Mouse (Mus musculus): Measurements from ENCODE around the gene Gm3002.
"Not testable (repeated sequence)": the region's sequence is repeated elsewhere in the genome, so short reads cannot be mapped to it uniquely, and the experiment has no call there.

The Gm3002 gene

DNA sequence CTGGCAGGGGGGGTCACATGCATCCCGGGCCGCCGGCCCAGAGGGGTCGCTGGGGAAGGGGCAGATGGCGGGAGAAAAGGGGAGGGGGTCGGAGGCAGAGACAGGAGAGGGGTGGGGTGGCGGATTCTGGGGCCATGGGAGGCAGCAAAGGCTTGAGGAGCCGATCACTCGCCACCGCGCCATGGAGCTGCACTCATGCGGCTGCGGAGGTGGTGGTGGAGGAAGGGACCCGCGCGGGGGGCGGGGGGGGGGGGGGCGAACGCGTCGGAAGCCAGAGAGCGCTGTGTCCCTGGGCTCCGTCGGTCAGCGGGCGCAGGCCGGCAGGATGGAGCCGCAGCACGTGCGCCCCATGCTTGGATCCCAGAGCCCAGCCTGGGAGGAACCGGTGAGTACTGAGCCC is at the start of gene Gm3002:
Gene Gm3002 (plus strand): TSS at position 301 of the 400 bp plus-strand sequence.
- not testable (repeated sequence) for DNase-seq (ENCODE audit: low spot score in 2 of 2)

DNA sequence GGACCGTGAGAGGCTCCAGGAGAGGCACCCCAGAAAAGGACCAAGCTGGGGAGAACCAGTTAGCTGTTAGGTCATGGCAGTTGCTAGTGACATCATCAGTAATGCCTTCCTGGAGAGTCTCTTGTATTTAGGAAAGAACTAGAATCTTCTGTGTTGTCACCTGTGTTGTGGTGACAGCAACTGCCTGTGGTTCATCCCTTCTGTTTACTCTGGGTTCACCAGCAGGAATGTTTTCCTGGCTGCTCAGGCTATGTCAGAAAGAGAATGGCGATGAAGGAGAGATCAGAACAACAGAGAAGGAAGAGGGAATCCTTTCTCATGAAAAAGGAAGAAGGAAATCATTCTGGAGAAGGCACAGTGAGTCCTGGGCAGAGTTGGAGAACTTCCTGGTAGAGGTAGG is 36.1 kb downstream of the Gm3002 start, which contains the start of gene Gm3033:
Gene Gm3033 (plus strand): TSS at position 301 of the 400 bp plus-strand sequence.
- DNase-seq (ENCODE audit: low spot score in 2 of 2) = not testable (repeated sequence)

DNA sequence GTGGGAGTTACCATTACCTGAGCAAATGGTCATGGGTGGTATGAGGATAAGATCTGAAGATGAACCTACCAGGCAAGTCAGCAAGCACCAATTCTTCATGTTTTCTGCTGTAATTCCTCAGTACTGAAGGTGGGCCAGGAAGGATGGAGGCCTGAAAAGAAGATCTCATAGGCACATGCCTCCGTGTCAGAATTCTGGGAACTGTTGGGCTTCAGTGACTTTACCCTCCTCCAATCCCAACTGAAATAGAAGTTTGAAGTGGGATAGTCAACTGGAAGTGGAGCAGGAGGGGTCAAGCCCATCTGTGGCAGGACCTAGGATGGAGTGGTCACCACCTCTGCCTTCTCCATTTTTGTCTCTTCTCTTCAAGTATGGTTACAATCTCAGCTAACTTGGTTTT is 74.0 kb downstream of the Gm3002 start, which contains the start of gene Gm2916:
Gene Gm2916 (plus strand): TSS at position 301 of the 400 bp plus-strand sequence.
- not testable (repeated sequence) for DNase-seq (ENCODE audit: low spot score in 2 of 2)

DNA sequence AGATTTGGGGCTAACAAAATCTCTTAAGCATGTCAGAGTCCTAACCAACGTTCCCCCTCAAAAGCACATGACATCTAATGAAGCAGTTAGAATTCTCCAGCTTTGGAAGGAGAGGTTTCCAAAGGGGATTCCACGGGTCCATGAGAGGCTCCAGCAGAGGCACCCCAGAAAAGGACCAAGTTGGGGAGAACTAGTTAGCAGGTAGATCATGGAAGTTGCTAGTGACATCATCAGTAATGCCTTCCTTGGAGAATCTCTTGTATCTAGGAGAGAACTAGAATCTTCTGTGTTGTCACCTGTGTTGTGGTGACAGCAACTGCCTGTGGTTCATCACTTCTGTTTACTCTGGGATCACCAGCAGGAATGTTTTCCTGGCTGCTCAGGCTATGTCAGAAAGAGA is 121.6 kb downstream of the Gm3002 start, which contains the start of gene Gm3029:
Gene Gm3029 (plus strand): TSS at position 301 of the 400 bp plus-strand sequence.
- DNase-seq (ENCODE audit: low spot score in 2 of 2) = not testable (repeated sequence)

DNA sequence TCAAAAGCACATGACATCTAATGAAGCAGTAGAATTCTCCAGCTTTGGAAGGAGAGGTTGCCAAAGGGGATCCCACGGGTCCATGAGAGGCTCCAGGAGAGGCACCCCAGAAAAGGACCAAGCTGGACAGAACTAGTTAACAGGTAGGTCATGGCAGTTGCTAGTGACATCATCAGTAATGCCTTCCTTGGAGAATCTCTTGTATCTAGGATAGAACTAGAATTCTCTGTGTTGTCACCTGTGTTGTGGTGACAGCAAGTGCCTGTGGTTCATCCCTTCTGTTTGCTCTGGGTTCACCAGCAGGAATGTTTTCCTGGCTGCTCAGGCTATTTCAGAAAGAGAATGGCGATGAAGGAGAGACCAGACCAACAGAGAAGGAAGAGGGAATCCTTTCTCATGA is 153.4 kb downstream of the Gm3002 start, which contains the start of gene Gm3095:
Gene Gm3095 (plus strand): TSS at position 301 of the 400 bp plus-strand sequence.
- DNase-seq (ENCODE audit: low spot score in 2 of 2) = not testable (repeated sequence)

DNA sequence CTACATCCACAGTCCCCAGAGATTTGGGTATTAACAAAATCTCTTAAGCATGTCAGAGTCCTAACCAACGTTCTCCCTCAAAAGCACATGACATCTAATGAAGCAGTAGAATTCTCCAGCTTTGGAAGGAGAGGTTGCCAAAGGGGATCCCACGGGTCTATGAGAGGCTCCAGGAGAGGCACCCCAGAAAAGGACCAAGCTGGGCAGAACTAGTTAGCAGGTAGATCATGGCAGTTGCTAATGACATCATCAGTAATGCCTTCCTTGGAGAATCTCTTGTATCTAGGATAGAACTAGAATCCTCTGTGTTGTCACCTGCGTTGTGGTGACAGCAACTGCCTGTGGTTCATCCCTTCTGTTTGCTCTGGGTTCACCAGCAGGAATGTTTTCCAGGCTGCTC is 188.2 kb downstream of the Gm3002 start, which contains the start of gene Gm3099:
Gene Gm3099 (plus strand): TSS at position 301 of the 400 bp plus-strand sequence.
- DNase-seq (ENCODE audit: low spot score in 2 of 2) = not testable (repeated sequence)
